Mouse (Mus musculus) kidney, adult 8-10 months (tissue): ENCODE measurements around the gene Sos1.
"Not testable (repeated sequence)": the region's sequence is repeated elsewhere in the genome, so short reads cannot be mapped to it uniquely, and the experiment has no call there.

ENCODE experiments used
- DNase-seq, 2 experiments: peaks; one replicate each; pipeline ENCODE4 v3.0.0; 2022

The Sos1 gene

GRCm38 (mm10) chr17:80418572-80419210 lies 61.6 kb downstream of the Sos1 start:
- no peak for DNase-seq

- DNase-seq = no peak
Observed at GRCm38 (mm10) chr17:80411182-80411581, 69.1 kb downstream of the Sos1 start.

GRCm38 (mm10) chr17:80398243-80398642 lies 82.0 kb downstream of the Sos1 start:
- DNase-seq = no peak

GRCm38 (mm10) chr17:80391423-80392403 lies 88.5 kb downstream of the Sos1 start:
- DNase-seq = peak; percentile 62 to 64

GRCm38 (mm10) chr17:80390024-80390423 lies 90.2 kb downstream of the Sos1 start:
- DNase-seq = no peak

GRCm38 (mm10) chr17:80385671-80386070 lies 94.6 kb downstream of the Sos1 start:
- no peak for DNase-seq

- DNase-seq = not testable (repeated sequence)
Observed at GRCm38 (mm10) chr17:80378386-80378785, 101.9 kb downstream of the Sos1 start.

- no peak for DNase-seq
Observed at GRCm38 (mm10) chr17:80373726-80374096, 106.5 kb downstream of the Sos1 start.

GRCm38 (mm10) chr17:80372989-80373725 lies 107.1 kb downstream of the Sos1 start, which contains the start of gene Gm10190:
Gene Gm10190 (minus strand): TSS chr17:80373541.
- DNase-seq = peak; percentile 86 to 88

- no peak for DNase-seq
Observed at GRCm38 (mm10) chr17:80368606-80369005, 111.6 kb downstream of the Sos1 start.

GRCm38 (mm10) chr17:80367276-80367675 lies 113.0 kb downstream of the Sos1 start:
- peak; percentile 15 to 27 for DNase-seq

GRCm38 (mm10) chr17:80360245-80360644 lies 120.0 kb downstream of the Sos1 start:
- no peak for DNase-seq

GRCm38 (mm10) chr17:80347234-80347633 lies 133.0 kb downstream of the Sos1 start:
- DNase-seq = no peak

GRCm38 (mm10) chr17:80346591-80347125 lies 133.6 kb downstream of the Sos1 start:
- peak in 1 of 2 experiments; percentile 6 for DNase-seq

GRCm38 (mm10) chr17:80345277-80345676 lies 135.0 kb downstream of the Sos1 start:
- no peak for DNase-seq
